Mouse (Mus musculus) activated CD4-positive, CD25-positive, alpha-beta regulatory T cell (primary cell): ENCODE measurements around the gene Oxct2b. TPM values are rescaled to one million over a fixed set of nuclear protein-coding genes. Genes with fewer than 3 reads are reported as not detected.

Source experiments
- polyA plus RNA-seq, 2 experiments: library from polyadenylated mRNA; unstranded; fragments of 100-300 nt; shearing (Covaris generic); gene quantifications; one replicate each; pipeline ENCODE4 v1.2.1; 2017

Gene Oxct2b
- polyA plus RNA-seq, result not detected

DNA sequence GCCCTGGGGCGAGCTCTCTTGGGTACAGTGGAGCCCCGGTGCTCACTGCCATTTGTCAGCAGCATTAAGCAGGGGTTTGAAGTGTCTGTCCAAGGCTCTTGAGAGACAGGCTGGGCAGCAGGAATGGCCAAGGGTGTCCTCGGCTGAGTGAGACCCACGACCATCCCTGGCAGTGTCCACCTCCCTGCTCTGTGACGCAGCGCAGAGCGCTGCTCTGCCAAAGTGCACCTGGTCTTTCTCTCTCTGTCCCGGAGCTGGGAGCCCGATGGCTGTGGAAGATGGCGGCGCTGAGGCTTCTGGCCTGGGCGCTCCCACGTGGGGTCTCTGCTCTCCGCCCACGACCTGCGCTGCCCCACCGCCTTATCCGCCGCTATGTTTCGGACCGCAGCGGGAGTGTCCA lies at the start of gene Oxct2b:
Gene Oxct2b, plus strand, starts transcription at position 256 of the 400 bp plus-strand sequence.

DNA sequence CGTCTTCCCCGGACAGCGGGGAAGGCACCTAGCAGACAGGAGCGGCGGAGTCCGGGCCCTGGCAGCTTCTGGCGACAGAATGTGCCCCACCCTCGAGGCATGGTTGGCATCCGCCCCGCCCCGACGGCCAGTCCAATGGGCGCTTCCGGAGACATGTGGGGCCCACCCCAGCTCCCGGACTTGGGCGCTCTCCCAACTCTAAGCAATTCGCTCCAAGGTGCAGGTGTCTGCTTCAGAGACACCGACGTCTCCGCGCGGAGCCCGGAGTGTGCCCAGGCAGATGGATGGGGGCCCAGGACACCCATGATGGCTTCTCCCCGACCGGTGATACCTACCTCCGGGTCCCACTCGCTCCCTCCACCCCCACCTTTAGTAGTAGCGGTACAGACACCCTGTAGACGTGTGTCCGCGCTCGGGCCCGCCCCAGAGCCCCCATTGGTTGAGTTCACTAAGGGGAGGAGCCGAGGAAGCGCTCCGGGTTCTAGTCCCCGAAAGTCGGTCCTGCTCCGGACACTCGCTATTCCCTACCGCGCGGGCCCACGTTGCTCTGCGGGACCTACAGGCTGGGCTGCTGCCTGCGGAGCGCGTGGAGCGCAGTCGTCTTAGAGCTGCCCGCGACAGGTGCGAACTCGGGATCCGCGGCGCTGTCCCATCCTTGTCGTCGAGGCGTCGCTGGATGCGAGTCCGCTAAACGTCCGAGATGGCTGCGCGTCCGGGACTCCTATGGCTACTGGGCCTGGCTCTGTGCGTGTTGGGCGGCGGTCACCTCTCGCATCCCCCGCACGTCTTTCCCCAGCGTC lies 11.2 kb upstream of the Oxct2b start, which contains the start of gene Bmp8b:
Gene Bmp8b, plus strand, starts transcription at position 515 of the 800 bp plus-strand sequence.

DNA sequence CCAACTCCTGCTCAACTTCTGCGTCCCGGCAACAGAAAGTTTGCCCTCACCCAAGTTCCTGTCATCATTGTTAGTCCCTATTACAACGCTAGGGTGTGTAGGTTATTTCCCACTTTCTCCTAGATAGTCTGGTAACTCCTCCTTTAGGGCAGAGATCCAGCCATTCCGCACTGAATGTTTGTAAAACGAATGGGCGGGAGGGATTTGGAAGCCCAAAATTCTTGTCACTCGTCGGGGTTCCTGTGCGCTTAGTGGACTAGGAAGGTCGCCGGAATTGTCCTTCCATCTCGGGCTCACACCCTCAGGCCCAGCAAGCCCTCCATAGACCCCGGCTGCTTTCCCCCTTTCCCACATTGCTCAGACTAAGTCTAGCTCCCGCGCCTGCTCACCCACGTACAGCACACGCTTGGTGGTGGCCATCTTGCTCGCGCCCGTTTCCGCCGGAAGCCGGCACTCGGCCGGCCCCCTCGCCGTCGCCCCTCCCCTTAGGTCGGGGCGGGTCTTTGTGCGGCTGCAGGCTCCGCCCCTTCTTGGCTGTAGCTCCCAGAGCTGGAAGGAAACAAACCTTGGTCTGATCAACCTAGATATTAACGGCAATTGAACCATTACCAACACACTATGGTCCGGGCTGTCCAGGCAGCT lies 23.6 kb downstream of the Oxct2b start, which contains the start of gene Ppie:
Gene Ppie, minus strand, starts transcription at position 439 of the 642 bp plus-strand sequence.

Other genes with a start within 250 kb of the Oxct2b start
- 100 to 1,000 TPM; 113 to 188 TPM for gene Cap1, start 230.2 kb upstream of the Oxct2b start, polyA plus RNA-seq
- gene Mfsd2a, start 155.1 kb upstream of the Oxct2b start, polyA plus RNA-seq, result 1 to 10 TPM; 3.6 to 3.7 TPM
- gene Mycl, start 120.6 kb upstream of the Oxct2b start, polyA plus RNA-seq, result not detected
- gene Trit1, start 99.7 kb upstream of the Oxct2b start, polyA plus RNA-seq, result 10 to 100 TPM; 17.9 to 18.1 TPM
- under 1 TPM in 1 of 2 experiments, not detected in 1; 0.12 TPM for gene Bmp8b, start 11.1 kb upstream of the Oxct2b start, polyA plus RNA-seq
- 10 to 100 TPM; 55.4 to 76.7 TPM for gene Ppie, start 23.7 kb downstream of the Oxct2b start, polyA plus RNA-seq
- under 1 TPM in 1 of 2 experiments, not detected in 1; 0.91 TPM for gene Hpcal4, start 67.0 kb downstream of the Oxct2b start, polyA plus RNA-seq
- not detected for gene Nt5c1a, start 85.2 kb downstream of the Oxct2b start, polyA plus RNA-seq
- not detected for gene Heyl, start 117.3 kb downstream of the Oxct2b start, polyA plus RNA-seq
- gene Pabpc4, start 146.1 kb downstream of the Oxct2b start, polyA plus RNA-seq, result 10 to 100 TPM in 1 of 2 experiments, 1 to 10 TPM in 1; 9.0 to 10.5 TPM
- gene Oxct2a, start 207.4 kb downstream of the Oxct2b start, polyA plus RNA-seq, result not detected
- gene Bmp8a, start 227.0 kb downstream of the Oxct2b start, polyA plus RNA-seq, result not detected